Mouse (Mus musculus) embryonic facial prominence, embryonic 10.5 days (tissue): ENCODE measurements around the gene Dgat2. TPM values are rescaled to one million over a fixed set of nuclear protein-coding genes. Genes with fewer than 3 reads are reported as not detected.

Source experiments
- DNase-seq: peaks from one replicate; pipeline ENCODE4 v3.0.0-alpha.2; 2017; ENCODE audit warnings: low spot score
- H3K27ac ChIP-seq: fragments of 300-500 bp; sonication (generic); replicated peaks from 2 replicates; pipeline ENCODE4 v1.5.1; 2016; ENCODE audit warnings: mild to moderate bottlenecking
- H3K27me3 ChIP-seq: fragments of 300-500 bp; sonication (generic); replicated peaks from 2 replicates; pipeline ENCODE4 v1.6.1; 2016; ENCODE audit warnings: low read depth, mild to moderate bottlenecking; ENCODE audit not compliant: poor library complexity, severe bottlenecking
- H3K36me3 ChIP-seq: fragments of 300-500 bp; sonication (generic); replicated peaks from 2 replicates; pipeline ENCODE4 v1.6.1; 2016; ENCODE audit warnings: mild to moderate bottlenecking, moderate library complexity
- H3K4me1 ChIP-seq: fragments of 300-500 bp; sonication (generic); 2 replicates; pipeline ENCODE4 v1.6.1; 2016
- H3K4me3 ChIP-seq: fragments of 300-500 bp; sonication (generic); 2 replicates; pipeline ENCODE4 v1.5.1; 2016; ENCODE audit warnings: mild to moderate bottlenecking, moderate library complexity
- H3K9me3 ChIP-seq: fragments of 300-500 bp; sonication (generic); 2 replicates; pipeline ENCODE4 v1.6.1; 2016; ENCODE audit warnings: mild to moderate bottlenecking
- WGBS: fragments of 180-500 bp; shearing (Covaris S2); methylation state at CpG from one replicate; pipeline ENCODE4 v1.1.7; 2016; 5-methylcytosine and 5-hydroxymethylcytosine counted together
- polyA plus RNA-seq: library from polyadenylated mRNA; unstranded; fragments of >200 nt; fragmentation: Nextera tagmentation; extraction: Ambion mirVana; gene quantifications from 2 replicates; pipeline ENCODE4 v1.2.1, GENCODE M21; 2016

Dgat2 gene
- polyA plus RNA-seq, 1 experiment from 2014 or later: 16.4 TPM

DNA sequence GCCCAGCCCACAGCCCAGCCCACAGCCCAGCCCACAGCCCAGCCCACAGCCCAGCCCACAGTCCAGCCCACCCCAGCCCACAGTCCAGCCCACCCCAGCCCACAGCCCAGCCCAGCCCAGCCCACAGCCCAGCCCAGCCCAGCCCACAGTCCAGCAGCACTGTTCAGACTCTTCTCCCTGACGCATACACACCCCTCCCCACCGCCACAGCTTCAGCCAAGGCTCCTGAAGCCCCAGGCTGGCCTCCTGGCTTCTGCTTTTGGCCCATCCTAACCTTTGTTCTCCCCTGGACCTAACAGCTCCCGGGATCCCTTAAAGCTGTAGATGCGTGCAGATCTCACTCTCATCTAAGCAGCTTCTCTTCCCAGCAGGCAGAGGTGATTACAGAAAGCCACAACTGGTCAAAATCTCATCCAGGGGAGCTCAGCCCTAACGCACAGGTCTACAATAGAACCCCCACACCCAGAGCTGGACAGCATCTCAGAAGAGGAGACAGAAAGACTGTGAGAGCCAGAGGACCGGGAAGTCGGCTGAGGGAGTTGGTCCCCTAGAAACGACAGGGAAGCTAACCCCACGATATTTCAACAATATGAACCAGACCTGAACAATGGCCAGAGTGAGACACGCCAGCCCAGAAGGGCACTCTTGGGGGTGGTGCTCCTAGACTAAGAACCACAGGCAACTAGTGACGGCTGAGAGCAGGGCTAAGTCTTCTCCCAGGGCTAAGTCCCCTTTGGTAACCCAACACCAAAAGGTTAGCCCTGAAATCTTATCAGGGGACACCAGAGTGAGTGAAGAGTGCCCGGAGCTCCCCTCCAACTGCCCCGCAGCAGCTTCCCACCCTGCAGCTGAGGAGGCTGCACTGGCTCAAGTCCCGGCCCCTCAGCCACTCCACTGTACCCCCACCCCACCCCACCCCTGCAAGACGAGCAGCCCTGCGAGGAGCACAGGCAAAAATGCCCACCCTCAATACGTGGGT, 26.9 kb downstream of the Dgat2 start:
- no peaks in the 10 kb centered on the region for H3K9me3 ChIP-seq
- H3K4me1 ChIP-seq: peaks cover 32% of the 10 kb centered on the region
- H3K27me3 ChIP-seq: no peaks in the 10 kb centered on the region
- 0 out of 2 replicates have a peak, but pooled peaks cover 3% of the 10 kb centered on the region for H3K36me3 ChIP-seq
- peak overlapping the region; percentile 83 for H3K27ac ChIP-seq
- peak; percentile 88 for DNase-seq
- H3K4me3 ChIP-seq: peak overlapping the region; percentile 38
- WGBS: 18% methylated on average over 17 of the region's 17 CpGs

DNA sequence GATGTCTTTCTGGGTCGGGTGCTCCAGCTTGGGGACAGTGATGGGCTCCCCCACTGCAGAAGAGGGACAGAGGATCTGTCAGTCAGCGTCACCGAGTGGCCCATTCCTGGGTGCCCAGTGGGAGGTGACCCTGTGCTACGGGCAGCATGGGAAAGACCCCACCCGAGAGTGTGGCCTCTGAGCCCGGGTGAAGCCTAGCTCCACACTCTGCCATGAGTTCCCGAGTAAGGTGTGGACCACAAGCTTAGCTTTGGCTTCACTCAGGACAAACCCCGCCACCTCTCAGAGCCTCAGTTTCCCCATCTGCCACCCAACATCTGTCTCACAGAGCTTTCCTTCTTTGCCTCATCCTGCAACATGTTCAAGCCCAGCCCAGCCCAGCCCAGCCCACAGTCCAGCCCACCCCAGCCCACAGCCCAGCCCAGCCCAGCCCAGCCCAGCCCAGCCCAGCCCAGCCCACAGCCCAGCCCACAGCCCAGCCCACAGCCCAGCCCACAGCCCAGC, 27.8 kb downstream of the Dgat2 start:
- 0 out of 2 replicates have a peak overlapping the region, but pooled peaks have one; percentile 27 for H3K27ac ChIP-seq
- H3K27me3 ChIP-seq: no peaks in the 10 kb centered on the region
- 62% methylated on average over 8 of the region's 8 CpGs for WGBS
- H3K9me3 ChIP-seq: no peaks in the 10 kb centered on the region
- peak; percentile 76 for DNase-seq
- H3K36me3 ChIP-seq: 0 out of 2 replicates have a peak, but pooled peaks cover 3% of the 10 kb centered on the region
- peak overlapping the region; percentile 20; the same call in 1 of the 2 replicates for H3K4me3 ChIP-seq
- peaks cover 29% of the 10 kb centered on the region for H3K4me1 ChIP-seq

DNA sequence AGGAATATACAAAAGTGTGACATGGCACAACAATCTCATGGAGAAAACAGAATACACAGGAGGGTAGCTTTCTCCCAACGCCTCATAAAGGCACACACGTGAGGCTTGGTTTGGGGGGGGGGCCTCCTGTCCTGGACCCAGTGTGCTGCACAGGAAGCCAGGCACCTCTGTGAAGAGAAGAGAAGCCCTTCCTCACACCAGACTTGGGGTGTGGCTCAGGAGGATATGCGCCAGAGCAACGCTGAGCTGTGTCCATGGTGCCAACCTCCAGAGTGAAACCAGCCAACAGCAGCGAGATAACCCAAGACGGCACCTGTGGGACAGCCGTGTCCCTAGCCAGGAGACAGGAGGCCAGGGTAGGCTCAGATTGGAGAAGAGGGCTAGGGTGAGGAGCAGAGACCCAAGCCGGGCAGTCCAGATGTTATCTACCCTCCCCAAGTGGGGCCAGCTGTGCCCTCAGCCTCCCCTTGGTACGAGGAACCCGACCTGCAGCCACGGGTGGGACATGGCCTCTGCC, 28.8 kb downstream of the Dgat2 start:
- no peaks in the 10 kb centered on the region for H3K9me3 ChIP-seq
- H3K4me3 ChIP-seq: no peak overlapping the region
- no peak for DNase-seq
- H3K27me3 ChIP-seq: no peaks in the 10 kb centered on the region
- H3K27ac ChIP-seq: no peak overlapping the region
- WGBS: 87% methylated on average over 11 of the region's 11 CpGs
- H3K36me3 ChIP-seq: 0 out of 2 replicates have a peak, but pooled peaks cover 3% of the 10 kb centered on the region
- peaks cover 22% of the 10 kb centered on the region for H3K4me1 ChIP-seq

DNA sequence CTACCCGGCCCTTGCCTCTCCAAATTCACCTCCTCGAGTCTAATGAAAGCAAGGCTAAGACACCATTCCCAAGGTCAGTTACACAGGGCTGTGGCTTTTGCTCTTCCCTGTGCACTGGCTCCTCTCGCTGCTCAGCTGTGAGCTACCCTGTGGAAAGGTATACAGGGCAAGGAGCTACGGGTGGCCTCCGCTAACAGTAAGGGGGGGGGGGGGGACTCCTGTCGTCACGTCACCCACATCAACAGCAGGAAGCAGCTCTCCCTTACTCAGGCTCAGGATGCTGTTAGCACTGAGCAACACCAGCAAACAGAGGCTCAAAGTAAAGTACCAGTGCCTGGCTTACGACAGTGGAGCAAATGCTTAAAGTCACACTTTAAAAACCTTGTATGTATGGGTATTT, 29.8 kb downstream of the Dgat2 start:
- DNase-seq: no peak
- 86% methylated on average over 8 of the region's 8 CpGs for WGBS
- Histone ChIP-seq H3K4me3 (no peak overlapping the region), H3K36me3 (0 out of 2 replicates have a peak, but pooled peaks cover under 1% of the 10 kb centered on the region), H3K4me1 (peaks cover 22% of the 10 kb centered on the region), H3K27ac (no peak overlapping the region), H3K9me3 (no peaks in the 10 kb centered on the region), H3K27me3 (no peaks in the 10 kb centered on the region)

DNA sequence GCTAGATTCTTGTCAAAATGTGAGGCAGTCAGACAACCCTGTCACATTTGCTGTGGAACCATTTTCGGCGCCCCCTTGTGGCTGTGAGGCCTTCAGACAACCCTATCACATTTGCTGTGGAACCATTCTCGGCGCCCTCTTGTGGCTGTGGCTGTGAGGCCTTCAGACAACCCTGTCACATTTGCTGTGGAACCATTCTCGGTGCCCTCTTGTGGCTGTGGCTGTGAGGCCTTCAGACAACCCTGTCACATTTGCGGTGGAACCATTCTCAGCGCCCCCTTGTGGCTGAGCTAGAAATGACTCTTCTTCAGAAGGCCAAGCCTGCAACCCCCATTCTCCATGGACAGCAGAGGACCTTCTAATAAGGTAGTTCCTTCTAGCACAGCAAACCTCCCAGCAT, 31.2 kb downstream of the Dgat2 start:
- no peaks in the 10 kb centered on the region for H3K9me3 ChIP-seq
- no peak overlapping the region for H3K4me3 ChIP-seq
- 6% methylated on average over 7 of the region's 7 CpGs for WGBS
- H3K4me1 ChIP-seq: peaks cover 17% of the 10 kb centered on the region
- H3K27ac ChIP-seq: no peak overlapping the region
- no peaks in the 10 kb centered on the region for H3K36me3 ChIP-seq
- no peaks in the 10 kb centered on the region for H3K27me3 ChIP-seq
- peak; percentile 94 for DNase-seq

DNA sequence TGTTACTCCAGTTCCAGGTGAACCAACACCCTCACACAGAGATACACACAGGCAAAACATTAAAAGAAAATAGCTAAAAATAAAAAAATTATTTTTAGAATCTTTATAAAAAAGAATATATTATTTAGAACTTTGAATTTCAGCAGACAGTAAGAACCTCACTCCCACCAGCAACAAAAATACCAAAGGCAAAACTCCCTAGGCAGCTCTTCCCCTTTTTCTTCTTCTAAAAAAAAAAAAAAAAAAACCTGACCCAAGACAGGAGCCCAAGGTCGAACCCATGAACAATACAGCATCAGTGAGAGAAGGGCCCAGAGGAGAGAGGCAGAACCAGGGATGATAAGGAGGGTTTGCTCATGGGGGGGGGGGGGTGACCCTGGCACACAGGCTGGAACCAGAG, 33.5 kb downstream of the Dgat2 start:
- H3K4me1 ChIP-seq: peaks cover 10% of the 10 kb centered on the region
- no peak for DNase-seq
- H3K9me3 ChIP-seq: no peaks in the 10 kb centered on the region
- H3K4me3 ChIP-seq: no peak overlapping the region
- no peak overlapping the region for H3K27ac ChIP-seq
- H3K36me3 ChIP-seq: no peaks in the 10 kb centered on the region
- WGBS: 75% methylated on average over 1 of the region's 1 CpGs
- H3K27me3 ChIP-seq: no peaks in the 10 kb centered on the region

DNA sequence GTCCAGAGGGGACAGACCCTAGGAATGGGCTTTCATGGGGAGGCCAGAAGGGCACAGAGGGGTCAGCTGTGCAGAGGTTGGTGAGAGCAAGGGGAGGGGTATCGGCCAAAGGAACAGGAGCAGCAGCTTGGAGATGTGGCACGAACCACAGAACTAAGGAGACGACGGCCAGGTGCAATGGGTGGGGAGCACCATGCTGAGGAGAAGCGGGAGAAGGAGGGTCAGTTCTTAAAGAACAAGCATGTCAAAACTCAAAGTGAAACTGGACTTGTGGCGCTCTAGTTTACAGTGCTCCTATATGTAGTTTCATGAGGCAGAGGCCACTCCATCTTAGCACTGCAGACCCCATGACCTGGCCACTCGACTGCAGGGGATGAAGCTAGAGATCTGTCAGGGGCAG, 35.0 kb downstream of the Dgat2 start:
- 86% methylated on average over 7 of the region's 7 CpGs for WGBS

DNA sequence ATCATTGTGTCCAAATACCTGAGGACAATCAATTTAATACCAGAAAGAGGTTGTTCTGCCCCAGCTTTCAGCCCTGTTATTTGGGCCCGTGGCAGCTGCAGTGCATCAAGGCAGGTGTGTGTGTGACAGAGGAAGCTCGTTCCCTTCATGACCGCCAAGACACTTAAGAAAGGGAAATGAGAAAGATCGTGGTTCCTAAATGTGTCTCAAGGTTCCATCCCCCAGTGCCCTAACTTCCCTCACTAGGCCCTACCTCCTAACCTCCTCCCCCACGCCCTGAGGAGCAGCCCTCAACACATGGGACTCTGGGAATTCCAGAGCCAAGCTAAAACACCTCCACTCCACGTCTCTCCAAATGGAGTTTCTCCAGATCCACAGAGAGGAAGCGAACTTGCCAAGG, 35.6 kb downstream of the Dgat2 start:
- H3K27me3 ChIP-seq: no peaks in the 10 kb centered on the region
- H3K36me3 ChIP-seq: no peaks in the 10 kb centered on the region
- no peaks in the 10 kb centered on the region for H3K9me3 ChIP-seq
- no peak overlapping the region for H3K27ac ChIP-seq
- no peak overlapping the region for H3K4me3 ChIP-seq
- 74% methylated on average over 7 of the region's 7 CpGs for WGBS
- peaks cover 25% of the 10 kb centered on the region for H3K4me1 ChIP-seq
- no peak for DNase-seq

More for the DNA sequence above, 35.0 kb downstream of the Dgat2 start:
- no peaks in the 10 kb centered on the region for H3K36me3 ChIP-seq
- no peaks in the 10 kb centered on the region for H3K27me3 ChIP-seq
- no peak overlapping the region for H3K27ac ChIP-seq
- no peaks in the 10 kb centered on the region for H3K9me3 ChIP-seq
- H3K4me1 ChIP-seq: peaks cover 19% of the 10 kb centered on the region
- no peak for DNase-seq
- H3K4me3 ChIP-seq: no peak overlapping the region

DNA sequence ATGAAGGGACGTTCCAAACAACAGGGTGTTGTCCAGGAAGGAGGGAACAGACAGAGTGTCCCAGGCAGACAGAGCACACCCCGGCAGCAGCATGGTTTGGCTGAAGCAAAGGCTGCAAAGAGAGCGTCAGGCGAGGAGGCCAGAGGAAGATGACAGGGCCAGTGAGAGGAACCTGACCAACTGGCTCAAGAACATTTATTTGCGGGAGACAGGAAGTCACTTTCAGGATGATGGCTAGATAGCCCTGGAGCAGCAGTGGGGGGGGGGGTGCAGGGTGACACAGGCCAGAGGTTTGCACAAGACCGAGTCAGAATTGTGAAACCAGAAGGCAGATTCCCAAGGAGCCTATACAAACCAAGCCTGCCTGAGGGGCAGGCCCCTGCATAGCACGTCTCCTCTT, 36.5 kb downstream of the Dgat2 start:
- Histone ChIP-seq H3K27ac (no peak overlapping the region), H3K27me3 (no peaks in the 10 kb centered on the region), H3K4me1 (peaks cover 29% of the 10 kb centered on the region), H3K4me3 (no peak overlapping the region), H3K36me3 (no peaks in the 10 kb centered on the region), H3K9me3 (no peaks in the 10 kb centered on the region)
- 61% methylated on average over 7 of the region's 7 CpGs for WGBS
- no peak for DNase-seq

DNA sequence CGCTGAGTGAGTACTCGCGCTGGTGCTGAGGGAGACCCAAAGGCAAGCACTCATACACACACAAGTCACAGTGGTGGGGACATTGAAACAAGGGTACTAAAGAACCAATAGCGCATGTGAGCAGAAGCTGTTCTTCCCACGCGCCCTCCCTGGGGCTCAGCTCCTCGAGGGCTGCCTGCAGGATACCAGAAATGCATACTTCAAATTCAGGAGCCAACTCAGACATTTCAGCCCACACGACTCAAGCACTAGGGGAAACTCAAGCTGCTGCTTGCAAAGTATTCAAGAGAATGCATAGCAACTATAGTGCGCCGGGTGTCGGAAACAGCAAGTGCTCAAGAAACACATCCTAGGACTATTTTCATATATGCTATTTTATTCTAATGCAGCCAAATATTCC, 37.9 kb downstream of the Dgat2 start:
- Histone ChIP-seq H3K27me3 (no peaks in the 10 kb centered on the region), H3K36me3 (no peaks in the 10 kb centered on the region), H3K27ac (no peak overlapping the region), H3K9me3 (no peaks in the 10 kb centered on the region), H3K4me3 (no peak overlapping the region), H3K4me1 (peaks cover 39% of the 10 kb centered on the region)
- no peak for DNase-seq
- WGBS: 70% methylated on average over 11 of the region's 11 CpGs

DNA sequence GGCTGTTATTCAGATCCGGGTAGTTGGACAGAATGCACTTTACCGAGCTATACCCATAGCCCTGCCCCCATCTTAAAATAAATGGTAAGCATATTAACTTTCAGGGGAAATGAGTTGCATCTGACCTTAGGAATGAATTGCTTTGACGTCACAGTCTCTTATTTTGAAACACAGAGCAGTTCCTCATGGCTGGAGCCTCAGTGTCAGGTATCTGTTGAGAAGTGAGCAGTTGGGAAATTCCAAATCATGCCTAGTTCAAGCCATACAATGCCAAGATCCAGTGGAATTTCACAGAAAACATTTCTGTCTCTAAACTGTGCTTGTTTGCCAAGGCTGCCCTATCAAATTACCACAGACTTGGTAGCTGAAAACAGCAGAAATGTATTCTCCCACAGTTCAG, 39.3 kb downstream of the Dgat2 start:
- 62% methylated on average over 3 of the region's 3 CpGs for WGBS
- no peak overlapping the region for H3K27ac ChIP-seq

DNA sequence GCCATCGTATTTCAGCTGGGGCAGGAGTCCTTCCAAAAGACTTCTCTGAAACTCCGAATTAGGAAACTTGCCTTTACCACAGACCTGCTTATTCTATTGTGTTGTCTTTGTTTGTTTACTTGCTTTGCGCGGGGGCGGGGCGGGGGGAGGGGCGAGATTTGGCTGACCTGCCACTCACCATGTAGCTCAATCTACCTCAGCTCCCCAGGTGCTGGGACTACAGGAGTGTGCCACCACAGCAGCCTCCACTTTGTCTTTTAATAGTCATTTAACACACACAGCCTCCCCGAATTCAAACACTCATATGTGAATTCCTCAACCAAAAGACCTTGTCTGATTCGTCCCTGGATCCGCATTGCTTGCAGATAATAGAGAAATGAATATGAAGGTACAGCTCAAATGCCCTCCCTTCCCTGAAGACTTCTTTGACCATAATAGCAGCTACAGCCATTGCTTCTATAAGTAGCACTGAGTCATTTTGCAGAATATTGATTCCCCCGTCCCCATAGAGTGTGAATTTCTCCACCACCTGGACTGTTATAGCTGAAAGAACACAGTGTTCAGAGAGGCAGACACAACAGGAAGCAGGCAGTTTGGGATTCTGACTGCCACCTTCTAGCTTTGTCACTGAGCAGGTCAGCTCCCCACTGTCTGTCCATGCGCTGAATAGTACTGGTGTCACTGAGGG, 40.5 kb downstream of the Dgat2 start:
- WGBS: 30% methylated on average over 12 of the region's 12 CpGs
- peak overlapping the region; percentile 94 for H3K4me3 ChIP-seq
- H3K9me3 ChIP-seq: no peaks in the 10 kb centered on the region
- no peak for DNase-seq
- H3K36me3 ChIP-seq: no peaks in the 10 kb centered on the region
- no peaks in the 10 kb centered on the region for H3K27me3 ChIP-seq
- H3K4me1 ChIP-seq: peaks cover 45% of the 10 kb centered on the region
- peak overlapping the region; percentile 40 for H3K27ac ChIP-seq

More for the DNA sequence above, 39.3 kb downstream of the Dgat2 start:
- no peak for DNase-seq
- Histone ChIP-seq H3K4me1 (peaks cover 45% of the 10 kb centered on the region), H3K27me3 (no peaks in the 10 kb centered on the region), H3K9me3 (no peaks in the 10 kb centered on the region), H3K4me3 (no peak overlapping the region), H3K36me3 (no peaks in the 10 kb centered on the region)
